Mouse (Mus musculus) natural killer cell, adult 2 months (primary cell): ENCODE measurements at regions not wholly inside any gene's neighbourhood (a gene's known extent, or its start where the extent isn't known, plus 50 kb on each side); places are given as distances from the start of the nearest gene placed in this dataset.

ENCODE experiments used
- DNase-seq, 2 experiments: peaks; one replicate each; pipeline ENCODE4 v3.0.0; 2022; ENCODE audit warnings: low spot score in 2 of 2

- no peak for DNase-seq
Measured at GRCm38 (mm10) chrX:158920217-158920616, 289.9 kb upstream of the Rps6ka3 start.

GRCm38 (mm10) chrX:158921424-158921823 lies 288.7 kb upstream of the Rps6ka3 start:
- no peak for DNase-seq

- DNase-seq = peak; percentile 27 to 49
Measured at GRCm38 (mm10) chrX:158921838-158922450, 288.2 kb upstream of the Rps6ka3 start.

GRCm38 (mm10) chrX:158923081-158923561 lies 287.0 kb upstream of the Rps6ka3 start:
- DNase-seq = no peak

GRCm38 (mm10) chrX:158923657-158924489 lies 286.2 kb upstream of the Rps6ka3 start:
- DNase-seq = no peak

GRCm38 (mm10) chrX:158924490-158925398 lies 285.4 kb upstream of the Rps6ka3 start:
- DNase-seq = no peak

GRCm38 (mm10) chrX:158931864-158932263 lies 278.2 kb upstream of the Rps6ka3 start:
- no peak for DNase-seq

- no peak for DNase-seq
Measured at GRCm38 (mm10) chrX:158947191-158947590, 262.9 kb upstream of the Rps6ka3 start.

GRCm38 (mm10) chrX:158971726-158972125 lies 238.4 kb upstream of the Rps6ka3 start:
- no peak for DNase-seq

GRCm38 (mm10) chrX:158976648-158977047 lies 233.5 kb upstream of the Rps6ka3 start:
- DNase-seq = no peak

- no peak for DNase-seq
Measured at GRCm38 (mm10) chrX:158984721-158985120, 225.4 kb upstream of the Rps6ka3 start.

- DNase-seq = no peak
Measured at GRCm38 (mm10) chrX:158987676-158988075, 222.4 kb upstream of the Rps6ka3 start.

- DNase-seq = no peak
Measured at GRCm38 (mm10) chrX:159018955-159019354, 191.2 kb upstream of the Rps6ka3 start.

GRCm38 (mm10) chrX:159026311-159026710 lies 183.8 kb upstream of the Rps6ka3 start:
- no peak for DNase-seq

GRCm38 (mm10) chrX:159031927-159032326 lies 178.2 kb upstream of the Rps6ka3 start:
- DNase-seq = no peak

- DNase-seq = peak; percentile 54 to 66
Measured at GRCm38 (mm10) chrX:159043432-159043831, 166.7 kb upstream of the Rps6ka3 start.

- DNase-seq = no peak
Measured at GRCm38 (mm10) chrX:159047876-159048275, 162.2 kb upstream of the Rps6ka3 start.

GRCm38 (mm10) chrX:159055689-159056461 lies 154.2 kb upstream of the Rps6ka3 start:
- DNase-seq = no peak

GRCm38 (mm10) chrX:159056462-159056805 lies 153.7 kb upstream of the Rps6ka3 start:
- DNase-seq = no peak

- no peak for DNase-seq
Measured at GRCm38 (mm10) chrX:159058931-159059330, 151.2 kb upstream of the Rps6ka3 start.

GRCm38 (mm10) chrX:159061322-159061721 lies 148.8 kb upstream of the Rps6ka3 start:
- DNase-seq = no peak
